Mouse (Mus musculus): ENCODE measurements around the gene Pitpnc1.

DNA sequence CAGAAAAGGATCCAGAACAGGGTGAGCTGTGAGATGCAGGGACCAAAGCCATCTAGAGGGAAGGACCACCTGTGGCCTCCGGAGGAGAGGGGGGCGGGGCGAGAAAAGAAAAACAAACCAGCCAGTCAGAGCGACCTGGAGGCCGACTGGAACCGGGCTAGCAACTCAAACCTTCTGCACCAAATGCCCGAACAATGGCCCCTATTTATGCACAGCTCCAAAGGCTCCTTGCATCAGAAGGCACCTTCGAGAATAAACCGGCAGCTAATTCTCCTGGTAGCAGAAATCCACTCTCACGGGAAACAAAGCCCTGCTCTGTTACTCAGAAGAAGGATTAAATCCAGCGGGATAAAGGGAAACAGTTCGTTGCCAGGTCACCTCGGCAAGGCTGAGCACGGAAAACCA lies 57.2 kb downstream of the Pitpnc1 start:
- TF ChIP-seq CTCF (IDR thresholded peaks at IDR 0.05; ENCODE audit: low read depth) (no peak), EP300 (IDR thresholded peaks at IDR 0.05; ENCODE audit: low read depth) (no peak)
